ENCODE assay signal across 24 mouse cellular contexts in genomic region chr4:129108624-129109023, GRCm38 (mm10). TPM values are rescaled to one million over a fixed set of nuclear protein-coding genes. Genes with fewer than 3 reads are reported as not detected.
"Had no signal": no experiment of that assay in that cellular context is flagged by ENCODE, and none has a peak within 500 bp of the region (broad histone marks: within the 10 kb centered on the region; RNA-seq: fewer than 3 reads in every experiment).

No protein-coding gene starts in this region.

- H3K9me3 ChIP-seq: limb, embryonic 15.5 days; midbrain, embryonic 12.5 days; midbrain, embryonic 15.5 days; neural tube, embryonic 13.5 days had no signal

- DNase-seq: kidney, adult 8-10 months; kidney, postnatal 25 days; left cerebral cortex, postnatal 4 days; liver, postnatal 0 days; lung, embryonic 14.5 days; retina, postnatal 1 day; right cerebral cortex, postnatal 25 days; thymus, adult 18-20 months; thymus, postnatal 36 days had no signal

- ATAC-seq: liver, postnatal 0 days; lung, postnatal 0 days; midbrain, embryonic 15.5 days had no signal

- H3K36me3 ChIP-seq: limb, embryonic 12.5 days; limb, embryonic 15.5 days; midbrain, embryonic 12.5 days; midbrain, embryonic 15.5 days; neural tube, embryonic 13.5 days had no signal

- H3K27ac ChIP-seq: limb, embryonic 12.5 days; limb, embryonic 15.5 days; liver, embryonic 14.5 days; macrophage; midbrain, embryonic 12.5 days; midbrain, embryonic 15.5 days; neural tube, embryonic 13.5 days had no signal

- H3K4me3 ChIP-seq: limb, embryonic 12.5 days; limb, embryonic 15.5 days; midbrain, embryonic 12.5 days; midbrain, embryonic 15.5 days; neural tube, embryonic 13.5 days had no signal

- H3K4me2 ChIP-seq: limb, embryonic 12.5 days; limb, embryonic 15.5 days; liver, embryonic 11.5 days; lung, embryonic 14.5 days; midbrain, embryonic 12.5 days; midbrain, embryonic 15.5 days; neural tube, embryonic 13.5 days had no signal

- H3K9ac ChIP-seq: limb, embryonic 12.5 days; limb, embryonic 15.5 days; liver, embryonic 14.5 days; liver, postnatal 0 days; lung, embryonic 14.5 days; midbrain, embryonic 12.5 days; midbrain, embryonic 15.5 days; neural tube, embryonic 13.5 days had no signal

RNA-seq across cellular contexts. Expression of gene Tmem54, which starts 3.3 kb away (rescaled TPM):
- total RNA-seq: layer of hippocampus, postnatal 14 days; left cerebral cortex, adult 8-10 months; left cerebral cortex, postnatal 14 days; left cerebral cortex, postnatal 4 days; megakaryocyte, adult 5-6 weeks; neutrophil, adult 5-6 weeks had no signal
- polyA plus RNA-seq: macrophage; midbrain, embryonic 15.5 days; neural tube, embryonic 13.5 days had no signal

RNA-seq across cellular contexts. Expression of gene Hpca, which starts 13.2 kb away (rescaled TPM):
- total RNA-seq: megakaryocyte, adult 5-6 weeks; neutrophil, adult 5-6 weeks had no signal
- polyA plus RNA-seq: macrophage; spleen, adult 2 months had no signal

RNA-seq across cellular contexts. Expression of gene Fndc5, which starts 28.2 kb away (rescaled TPM):
- total RNA-seq: neutrophil, adult 5-6 weeks had no signal
- polyA plus RNA-seq: macrophage had no signal
